Mouse (Mus musculus) liver, embryonic 12.5 days (tissue): Measurements from ENCODE around the gene Ralgps1. TPM values are rescaled to one million over a fixed set of nuclear protein-coding genes. Genes with fewer than 3 reads are reported as not detected.
A peak's percentile ranks its signal among the peaks of the same experiment; 100 is the strongest.

Source experiments
- ATAC-seq: fragments of 200-750 bp; cut with Nextera tagmentation; 2 replicates; pipeline ENCODE4 v1.8.0; 2017; ENCODE audit warnings: moderate number of reproducible peaks, mild to moderate bottlenecking, moderate library complexity
- H3K27ac ChIP-seq: fragments of 300-500 bp; sonication (generic); 2 replicates; pipeline ENCODE4 v1.5.1; 2016; ENCODE audit warnings: mild to moderate bottlenecking
- H3K27me3 ChIP-seq: fragments of 300-500 bp; sonication (generic); replicated peaks from 2 replicates; pipeline ENCODE4 v1.6.1; 2016; ENCODE audit warnings: mild to moderate bottlenecking, moderate library complexity
- H3K36me3 ChIP-seq: fragments of 300-500 bp; sonication (generic); 2 replicates; pipeline ENCODE4 v1.6.1; 2016; ENCODE audit warnings: mild to moderate bottlenecking, moderate library complexity
- H3K4me1 ChIP-seq: fragments of 300-500 bp; sonication (generic); 2 replicates; pipeline ENCODE4 v1.6.1; 2016
- H3K4me2 ChIP-seq: fragments of 300-500 bp; sonication (generic); 2 replicates; pipeline ENCODE4 v1.6.1; 2016; ENCODE audit warnings: mild to moderate bottlenecking, moderate library complexity
- H3K4me3 ChIP-seq: fragments of 300-500 bp; sonication (generic); 2 replicates; pipeline ENCODE4 v1.5.1; 2016; ENCODE audit warnings: mild to moderate bottlenecking, moderate library complexity
- H3K9ac ChIP-seq: fragments of 300-500 bp; sonication (generic); 2 replicates; pipeline ENCODE4 v1.6.1; 2016; ENCODE audit warnings: mild to moderate bottlenecking, moderate library complexity
- H3K9me3 ChIP-seq: fragments of 300-500 bp; sonication (generic); replicated peaks from 2 replicates; pipeline ENCODE4 v1.6.1; 2016; ENCODE audit warnings: mild to moderate bottlenecking, moderate library complexity
- WGBS: fragments of 180-500 bp; shearing (Covaris S2); methylation state at CpG from one replicate; pipeline ENCODE4 v1.1.7; 2016; ENCODE audit not compliant: insufficient replicate concordance; 5-methylcytosine and 5-hydroxymethylcytosine counted together
- polyA plus RNA-seq: library from polyadenylated mRNA; unstranded; fragments of >200 nt; fragmentation: Nextera tagmentation; extraction: Ambion mirVana; gene quantifications from 2 replicates; pipeline ENCODE4 v1.2.1, GENCODE M21; 2016

Gene Ralgps1
- 1.1 and 1.4 TPM in 2 replicates for polyA plus RNA-seq

GRCm38 (mm10) chr2:33370777-33371647 lies at the start of gene Ralgps1:
Ralgps1 (minus strand) TSS chr2:33371486.
- Histone ChIP-seq H3K4me3 (peak within 1 kb of the TSS; percentile 72), H3K4me1 (peaks cover 9% of the 10 kb centered on the region), H3K9ac (peak within 1 kb of the TSS; percentile 73), H3K9me3 (no peaks in the 10 kb centered on the region), H3K27me3 (0 out of 2 replicates have a peak, but pooled peaks cover 6% of the 10 kb centered on the region), H3K36me3 (no peaks in the 10 kb centered on the region), H3K4me2 (peak within 1 kb of the TSS; percentile 93), H3K27ac (peak within 1 kb of the TSS; percentile 87)
- ATAC-seq, result peak; percentile 97
- under 1% methylated on average over 40 of the region's 74 CpGs for WGBS

- H3K9me3 ChIP-seq, result no peaks in the 10 kb centered on the region
- no peak overlapping the region for H3K27ac ChIP-seq
- 52% methylated on average over 4 of the region's 4 CpGs for WGBS
- H3K36me3 ChIP-seq, result peaks cover 47% of the 10 kb centered on the region
- H3K4me1 ChIP-seq, result peaks cover 3% of the 10 kb centered on the region; the same call in 1 of the 2 replicates
- ATAC-seq, result no peak
- H3K4me3 ChIP-seq, result no peak overlapping the region
- no peak overlapping the region for H3K4me2 ChIP-seq
- H3K27me3 ChIP-seq, result no peaks in the 10 kb centered on the region
- H3K9ac ChIP-seq, result no peak overlapping the region
Measured at GRCm38 (mm10) chr2:33417454-33417853, 46.2 kb upstream of the Ralgps1 start.

GRCm38 (mm10) chr2:33414019-33414418 lies 42.7 kb upstream of the Ralgps1 start:
- ATAC-seq, result no peak
- no peaks in the 10 kb centered on the region for H3K9me3 ChIP-seq
- WGBS, result 78% methylated on average over 13 of the region's 13 CpGs

DNA sequence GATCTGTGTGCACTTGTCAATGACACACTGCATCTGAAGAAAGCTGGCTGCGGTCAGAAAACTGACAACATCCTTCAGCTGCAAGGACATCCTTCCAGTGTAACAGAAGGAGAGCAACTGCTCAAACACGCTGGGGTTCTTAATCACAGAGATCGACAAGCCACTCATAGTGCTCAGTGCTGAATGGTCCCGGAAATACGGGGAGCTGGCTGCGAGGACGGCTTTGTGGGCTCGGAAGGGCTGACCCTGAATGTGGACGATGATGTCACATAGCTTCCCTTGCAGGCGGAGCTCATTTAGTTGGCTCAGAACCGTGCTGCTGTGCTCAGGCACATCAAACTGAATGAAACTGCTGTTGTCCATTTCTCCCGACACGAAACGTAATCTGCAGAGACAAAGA lies 40.8 kb upstream of the Ralgps1 start:
- Histone ChIP-seq H3K9me3 (no peaks in the 10 kb centered on the region), H3K4me1 (no peaks in the 10 kb centered on the region), H3K4me3 (no peak overlapping the region), H3K4me2 (no peak overlapping the region), H3K36me3 (peaks cover 62% of the 10 kb centered on the region), H3K9ac (no peak overlapping the region), H3K27ac (no peak overlapping the region), H3K27me3 (no peaks in the 10 kb centered on the region)
- WGBS, result 81% methylated on average over 14 of the region's 14 CpGs
- no peak for ATAC-seq

More at GRCm38 (mm10) chr2:33414019-33414418, 42.7 kb upstream of the Ralgps1 start:
- peaks cover 3% of the 10 kb centered on the region; the same call in 1 of the 2 replicates for H3K4me1 ChIP-seq
- H3K4me3 ChIP-seq, result no peak overlapping the region
- no peaks in the 10 kb centered on the region for H3K27me3 ChIP-seq
- no peak overlapping the region for H3K9ac ChIP-seq
- H3K4me2 ChIP-seq, result no peak overlapping the region
- peaks cover 62% of the 10 kb centered on the region for H3K36me3 ChIP-seq
- H3K27ac ChIP-seq, result no peak overlapping the region

- Histone ChIP-seq H3K4me3 (no peak overlapping the region), H3K36me3 (peaks cover 8% of the 10 kb centered on the region), H3K9me3 (no peaks in the 10 kb centered on the region), H3K9ac (0 out of 2 replicates have a peak overlapping the region, but pooled peaks have one; percentile 28), H3K4me2 (peak overlapping the region; percentile 36), H3K4me1 (peaks cover 43% of the 10 kb centered on the region), H3K27me3 (no peaks in the 10 kb centered on the region), H3K27ac (peak overlapping the region; percentile 54)
- peak; percentile 71 for ATAC-seq
- 28% methylated on average over 4 of the region's 4 CpGs for WGBS
Measured at GRCm38 (mm10) chr2:33403511-33404003, 32.3 kb upstream of the Ralgps1 start.

- H3K36me3 ChIP-seq, result peaks cover 3% of the 10 kb centered on the region; the same call in 1 of the 2 replicates
- H3K27me3 ChIP-seq, result no peaks in the 10 kb centered on the region
- ATAC-seq, result no peak
- WGBS, result 58% methylated on average over 5 of the region's 5 CpGs
- no peak overlapping the region for H3K9ac ChIP-seq
- no peak overlapping the region for H3K4me2 ChIP-seq
- H3K4me3 ChIP-seq, result no peak overlapping the region
- peaks cover 43% of the 10 kb centered on the region for H3K4me1 ChIP-seq
- 0 out of 2 replicates have a peak overlapping the region, but pooled peaks have one; percentile 54 for H3K27ac ChIP-seq
- no peaks in the 10 kb centered on the region for H3K9me3 ChIP-seq
Measured at GRCm38 (mm10) chr2:33402638-33403037, 31.4 kb upstream of the Ralgps1 start.

GRCm38 (mm10) chr2:33402236-33402635 lies 30.9 kb upstream of the Ralgps1 start:
- no peak overlapping the region for H3K9ac ChIP-seq
- H3K27ac ChIP-seq, result no peak overlapping the region
- no peaks in the 10 kb centered on the region for H3K27me3 ChIP-seq
- no peaks in the 10 kb centered on the region for H3K9me3 ChIP-seq
- 32% methylated on average over 7 of the region's 7 CpGs for WGBS
- peaks cover 3% of the 10 kb centered on the region; the same call in 1 of the 2 replicates for H3K36me3 ChIP-seq
- no peak overlapping the region for H3K4me2 ChIP-seq
- peaks cover 43% of the 10 kb centered on the region for H3K4me1 ChIP-seq
- 0 out of 2 replicates have a peak, but pooled peaks have one; percentile 15 for ATAC-seq
- no peak overlapping the region for H3K4me3 ChIP-seq

GRCm38 (mm10) chr2:33401217-33401616 lies 29.9 kb upstream of the Ralgps1 start:
- Histone ChIP-seq H3K36me3 (peaks cover 3% of the 10 kb centered on the region; the same call in 1 of the 2 replicates), H3K4me1 (peaks cover 40% of the 10 kb centered on the region), H3K9me3 (no peaks in the 10 kb centered on the region), H3K4me3 (no peak overlapping the region), H3K9ac (no peak overlapping the region), H3K27ac (no peak overlapping the region), H3K4me2 (no peak overlapping the region), H3K27me3 (no peaks in the 10 kb centered on the region)
- 38% methylated on average over 3 of the region's 3 CpGs for WGBS
- ATAC-seq, result no peak

- Histone ChIP-seq H3K27me3 (no peaks in the 10 kb centered on the region), H3K4me1 (peaks cover 37% of the 10 kb centered on the region), H3K4me2 (no peak overlapping the region), H3K27ac (no peak overlapping the region), H3K36me3 (no peaks in the 10 kb centered on the region), H3K4me3 (no peak overlapping the region), H3K9ac (no peak overlapping the region), H3K9me3 (no peaks in the 10 kb centered on the region)
- WGBS, result 50% methylated on average over 5 of the region's 5 CpGs
- no peak for ATAC-seq
Measured at GRCm38 (mm10) chr2:33400541-33400940, 29.3 kb upstream of the Ralgps1 start.

GRCm38 (mm10) chr2:33399091-33399490 lies 27.8 kb upstream of the Ralgps1 start:
- Histone ChIP-seq H3K4me2 (no peak overlapping the region), H3K36me3 (no peaks in the 10 kb centered on the region), H3K27me3 (no peaks in the 10 kb centered on the region), H3K4me3 (no peak overlapping the region), H3K27ac (no peak overlapping the region), H3K4me1 (peaks cover 27% of the 10 kb centered on the region), H3K9me3 (no peaks in the 10 kb centered on the region), H3K9ac (no peak overlapping the region)
- no peak for ATAC-seq
- WGBS, result 73% methylated on average over 7 of the region's 7 CpGs

- Histone ChIP-seq H3K9ac (no peak overlapping the region), H3K27ac (no peak overlapping the region), H3K36me3 (no peaks in the 10 kb centered on the region), H3K4me2 (no peak overlapping the region), H3K27me3 (no peaks in the 10 kb centered on the region), H3K9me3 (no peaks in the 10 kb centered on the region), H3K4me3 (no peak overlapping the region), H3K4me1 (peaks cover 6% of the 10 kb centered on the region)
- no peak for ATAC-seq
- 67% methylated on average over 4 of the region's 4 CpGs for WGBS
Measured at GRCm38 (mm10) chr2:33397036-33397435, 25.8 kb upstream of the Ralgps1 start.

DNA sequence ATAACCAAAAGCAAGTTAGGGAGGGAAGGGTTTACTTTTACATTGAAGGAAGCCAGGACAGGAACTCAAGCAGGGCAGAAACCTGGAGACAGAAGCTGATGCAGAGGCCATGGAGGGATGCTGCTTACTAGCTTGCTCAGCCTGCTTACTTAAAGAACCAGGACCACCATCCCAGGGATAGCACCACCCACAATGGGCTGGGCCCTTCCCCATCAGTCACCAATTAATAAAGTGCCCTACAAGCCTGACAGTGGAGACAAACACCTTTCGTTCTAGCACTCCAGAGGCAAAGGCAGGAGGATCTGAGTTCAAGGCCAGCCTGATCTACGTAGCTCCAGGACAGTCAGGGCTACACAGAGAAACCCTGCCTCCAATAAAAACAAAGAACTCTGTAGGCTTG lies 23.8 kb upstream of the Ralgps1 start:
- no peaks in the 10 kb centered on the region for H3K9me3 ChIP-seq
- no peak overlapping the region for H3K4me3 ChIP-seq
- H3K9ac ChIP-seq, result no peak overlapping the region
- no peak overlapping the region for H3K4me2 ChIP-seq
- 66% methylated on average over 2 of the region's 2 CpGs for WGBS
- H3K36me3 ChIP-seq, result no peaks in the 10 kb centered on the region
- H3K27ac ChIP-seq, result no peak overlapping the region
- no peaks in the 10 kb centered on the region for H3K27me3 ChIP-seq
- ATAC-seq, result no peak
- H3K4me1 ChIP-seq, result no peaks in the 10 kb centered on the region
